In the genomic region with DNA sequence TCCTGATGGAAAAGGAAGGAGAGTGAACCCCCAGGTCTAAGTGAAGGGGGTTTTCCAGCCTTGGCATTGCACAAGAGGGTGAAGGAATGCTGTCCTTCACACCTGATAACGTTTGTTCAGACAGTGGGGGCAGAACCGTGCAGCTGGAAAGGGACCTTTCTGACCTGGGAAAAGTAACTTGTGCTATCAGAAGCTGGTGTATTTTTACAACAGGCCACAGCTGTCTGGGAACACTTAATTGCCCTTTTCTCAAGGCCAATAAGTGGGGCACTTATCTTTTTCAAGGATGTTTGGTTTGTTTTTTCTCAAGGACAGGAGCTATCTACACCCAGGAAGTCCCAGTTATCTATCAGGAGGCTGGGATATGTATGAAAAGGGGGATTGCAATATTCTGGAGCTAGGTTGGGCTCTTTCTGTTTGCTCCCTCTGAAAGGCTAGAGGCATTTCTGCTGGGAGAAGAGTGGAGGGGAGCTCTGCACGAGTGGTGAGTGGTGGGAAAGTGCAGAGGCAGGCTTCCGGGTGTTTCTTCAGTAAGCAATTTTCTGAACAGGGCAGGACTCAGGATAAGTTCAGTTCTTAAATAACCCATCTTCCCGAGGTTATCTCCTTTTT, we compare ENCODE assay signal across 13 mouse cellular contexts. TPM values are rescaled to one million over a fixed set of nuclear protein-coding genes. Genes with fewer than 3 reads are reported as not detected.
DNase-seq lines count a peak whose midpoint lies in the region; ATAC-seq and TF ChIP-seq lines count a peak whose summit lies in the region.
"Had no signal": no experiment of that assay in that cellular context is flagged by ENCODE, and none has a peak within 500 bp of the region (broad histone marks: within the 10 kb centered on the region; RNA-seq: fewer than 3 reads in every experiment).

No protein-coding gene starts in this region.

- H3K36me3 ChIP-seq in heart, embryonic 12.5 days = peaks cover 37% of the 10 kb centered on the region
- H3K36me3 ChIP-seq in intestine, embryonic 14.5 days (ENCODE audit: control insufficient read depth, insufficient read depth, low read length) = peaks cover 54% of the 10 kb centered on the region
- H3K36me3 ChIP-seq in small intestine, adult 2 months (ENCODE audit: control insufficient read depth, insufficient read depth, low read length) = peaks cover 60% of the 10 kb centered on the region

- DNase-seq in heart, adult 9 months (ENCODE audit: low spot score in 2 of 2) = no peak
- peak; percentile 34 for DNase-seq in ovary, postnatal 36 days (ENCODE audit: low spot score)
- DNase-seq in ovary, postnatal 10 days (ENCODE audit: low spot score) = no peak
- no peak for DNase-seq in intestine, embryonic 14.5 days (ENCODE audit: low spot score)
- DNase-seq in adrenal gland, postnatal 14 days = no peak
- DNase-seq in spleen, adult 12 weeks (ENCODE audit: low spot score) = no peak
- DNase-seq: cerebellum, postnatal 10 days had no signal

- H3K27me3 ChIP-seq in heart, embryonic 12.5 days (replicated peaks) = no peaks in the 10 kb centered on the region
- no peaks in the 10 kb centered on the region for H3K27me3 ChIP-seq in intestine, embryonic 14.5 days (replicated peaks; ENCODE audit: control insufficient read depth, insufficient read depth, low read length)
- H3K27me3 ChIP-seq in small intestine, adult 2 months (ENCODE audit: control insufficient read depth, insufficient read depth, low read length) = no peaks in the 10 kb centered on the region

- H3K4me3 ChIP-seq in heart, embryonic 12.5 days = no peak overlapping the region
- H3K4me3 ChIP-seq in intestine, embryonic 14.5 days (ENCODE audit: low read depth, low read length) = no peak overlapping the region
- H3K4me3 ChIP-seq in small intestine, adult 2 months (ENCODE audit: low read depth, low read length) = peak overlapping the region; percentile 34; the same call in 1 of the 2 replicates
- H3K4me3 ChIP-seq: embryonic facial prominence, embryonic 10.5 days; forebrain, embryonic 10.5 days; left cerebral cortex, adult 2 months had no signal

- TF ChIP-seq POLR2A in small intestine, adult 2 months (IDR thresholded peaks at IDR 0.05; ENCODE audit: low read depth, low read length) = no peak; the same call in 1 of the 2 replicates

- peak overlapping the region; percentile 88 for H3K27ac ChIP-seq in heart, embryonic 12.5 days (ENCODE audit: poor library complexity, severe bottlenecking)
- peak overlapping the region; percentile 1; the same call in 1 of the 2 replicates for H3K27ac ChIP-seq in intestine, embryonic 14.5 days (ENCODE audit: low read depth)
- H3K27ac ChIP-seq in small intestine, adult 2 months (ENCODE audit: insufficient read depth, low read depth, low read length) = peak overlapping the region; percentile 95
- H3K27ac ChIP-seq: embryonic facial prominence, embryonic 10.5 days; forebrain, embryonic 10.5 days; left cerebral cortex, adult 2 months had no signal

- no peaks in the 10 kb centered on the region for H3K9me3 ChIP-seq in heart, embryonic 12.5 days (replicated peaks)
- no peaks in the 10 kb centered on the region for H3K9me3 ChIP-seq in intestine, embryonic 14.5 days (ENCODE audit: control insufficient read depth, low read length)
- H3K9me3 ChIP-seq: embryonic facial prominence, embryonic 10.5 days; forebrain, embryonic 10.5 days had no signal

- H3K9ac ChIP-seq in heart, embryonic 12.5 days = peak overlapping the region; percentile 55
- no peak overlapping the region for H3K9ac ChIP-seq in intestine, embryonic 14.5 days (ENCODE audit: low read length)

- H3K4me1 ChIP-seq in heart, embryonic 12.5 days (replicated peaks) = peaks cover 51% of the 10 kb centered on the region
- H3K4me1 ChIP-seq in intestine, embryonic 14.5 days (replicated peaks; ENCODE audit: control insufficient read depth, insufficient read depth, low read length) = peaks cover 34% of the 10 kb centered on the region
- peaks cover 19% of the 10 kb centered on the region; the same call in 1 of the 2 replicates for H3K4me1 ChIP-seq in small intestine, adult 2 months (ENCODE audit: control insufficient read depth, insufficient read depth, insufficient read length, low read length)

- H3K4me2 ChIP-seq in heart, embryonic 12.5 days = peak overlapping the region; percentile 55
- no peak overlapping the region for H3K4me2 ChIP-seq in intestine, embryonic 14.5 days (ENCODE audit: low read length)

- WGBS in heart, embryonic 12.5 days = 5% methylated on average over 5 of the region's 5 CpGs
- 34% methylated on average over 5 of the region's 5 CpGs for WGBS in intestine, embryonic 14.5 days
- 5% methylated on average over 5 of the region's 5 CpGs for WGBS in small intestine, adult 2 months

- no peak for TF ChIP-seq CTCF in small intestine, adult 2 months (IDR thresholded peaks at IDR 0.05; ENCODE audit: extremely low read depth, insufficient read length, insufficient replicate concordance, low read depth, low read length)

- no peak for ATAC-seq in heart, embryonic 12.5 days (ENCODE audit: insufficient number of reproducible peaks, low FRiP score)
- ATAC-seq in intestine, embryonic 14.5 days (replicated peaks; ENCODE audit: low FRiP score, low TSS enrichment, low read depth) = peak; percentile 64; the same call in 1 of the 2 replicates
- ATAC-seq: inflammation-experienced regulatory T-cells, adult 6 months had no signal

RNA-seq across cellular contexts. Expression of a gene that starts 7.2 kb away (rescaled TPM):
- 67.7 and 76.7 TPM in 2 replicates for polyA plus RNA-seq in heart, embryonic 12.5 days (2016; fragmentation: Nextera tagmentation; extraction: Ambion mirVana)
- 54.3 and 60.7 TPM in 2 replicates for polyA plus RNA-seq in intestine, embryonic 14.5 days (2014; fragmentation: Nextera tagmentation; extraction: Ambion mirVana)
- 121 and 262 TPM in 2 replicates for polyA plus RNA-seq in small intestine, adult 2 months (2012; rRNA removed)
- 390 and 468 TPM in 2 replicates for total RNA-seq in adrenal gland, postnatal 14 days (2021)

RNA-seq across cellular contexts. Expression of a gene that starts 20.4 kb away (rescaled TPM):
- polyA plus RNA-seq in heart, embryonic 12.5 days (2016; fragmentation: Nextera tagmentation; extraction: Ambion mirVana) = 233 and 241 TPM in 2 replicates
- 130 and 131 TPM in 2 replicates for polyA plus RNA-seq in intestine, embryonic 14.5 days (2014; fragmentation: Nextera tagmentation; extraction: Ambion mirVana)
- polyA plus RNA-seq in small intestine, adult 2 months (2012; rRNA removed) = 82.0 and 143 TPM in 2 replicates
- 44.2 and 46.9 TPM in 2 replicates for total RNA-seq in adrenal gland, postnatal 14 days (2021)

RNA-seq across cellular contexts. Expression of a gene that starts 35.6 kb away (rescaled TPM):
- polyA plus RNA-seq in heart, embryonic 12.5 days (2016; fragmentation: Nextera tagmentation; extraction: Ambion mirVana) = 26.9 and 27.8 TPM in 2 replicates
- 40.6 and 40.8 TPM in 2 replicates for polyA plus RNA-seq in intestine, embryonic 14.5 days (2014; fragmentation: Nextera tagmentation; extraction: Ambion mirVana)
- 8.3 and 16.0 TPM in 2 replicates for polyA plus RNA-seq in small intestine, adult 2 months (2012; rRNA removed)
- total RNA-seq in adrenal gland, postnatal 14 days (2021) = 29.9 and 33.4 TPM in 2 replicates

Comparison
In these comparisons a context has a peak if more than half of its experiments do, and no peak if none do; other contexts are left out.
1. H3K27ac ChIP-seq: peak in every context shown above with its lines; median percentile 95 in small intestine, adult 2 months; 88 in heart, embryonic 12.5 days; 1 in intestine, embryonic 14.5 days.